Mouse (Mus musculus) lung, postnatal 0 days (tissue): ENCODE results near the gene Ache. TPM values are rescaled to one million over a fixed set of nuclear protein-coding genes. Genes with fewer than 3 reads are reported as not detected.

Experiments used
- ATAC-seq: fragments of 200-750 bp; cut with Nextera tagmentation; 2 replicates; pipeline ENCODE4 v1.8.0; 2017; ENCODE audit warnings: moderate library complexity
- DNase-seq: peaks from one replicate; pipeline ENCODE4 v3.0.0-alpha.2; 2016; ENCODE audit warnings: low spot score
- H3K27ac ChIP-seq: fragments of 300-500 bp; sonication (generic); 2 replicates; pipeline ENCODE4 v1.5.1; 2014; ENCODE audit warnings: antibody characterized with exemption, mild to moderate bottlenecking, low read length, mixed read lengths
- H3K27me3 ChIP-seq: fragments of 300-500 bp; sonication (generic); replicated peaks from 2 replicates; pipeline ENCODE4 v1.6.1; 2014; ENCODE audit warnings: low read length, mixed read lengths; ENCODE audit not compliant: insufficient read depth
- H3K36me3 ChIP-seq: fragments of 300-500 bp; sonication (generic); 2 replicates; pipeline ENCODE4 v1.6.1; 2014; ENCODE audit warnings: low read length, mixed read lengths; ENCODE audit not compliant: insufficient read depth
- H3K4me1 ChIP-seq: fragments of 300-500 bp; sonication (generic); 2 replicates; pipeline ENCODE4 v1.6.1; 2014; ENCODE audit warnings: antibody characterized with exemption, low read depth, low read length, mixed read lengths; ENCODE audit not compliant: insufficient read depth
- H3K4me2 ChIP-seq: fragments of 300-500 bp; sonication (generic); replicated peaks from 2 replicates; pipeline ENCODE4 v1.6.1; 2014; ENCODE audit warnings: low read depth, mild to moderate bottlenecking, low read length, moderate library complexity, mixed read lengths
- H3K4me3 ChIP-seq: fragments of 300-500 bp; sonication (generic); 2 replicates; pipeline ENCODE4 v1.5.1; 2014; ENCODE audit warnings: low read depth, low read length
- H3K9ac ChIP-seq: fragments of 300-500 bp; sonication (generic); replicated peaks from 2 replicates; pipeline ENCODE4 v1.6.1; 2014; ENCODE audit warnings: low read depth, mild to moderate bottlenecking
- H3K9me3 ChIP-seq: fragments of 300-500 bp; sonication (generic); 2 replicates; pipeline ENCODE4 v1.6.1; 2016; ENCODE audit warnings: low read length, mixed read lengths
- CTCF ChIP-seq: IDR thresholded peaks from 2 replicates; pipeline ENCODE4 v1.5.1; 2016; ENCODE audit warnings: antibody characterized with exemption, mild to moderate bottlenecking
- EP300 ChIP-seq: IDR thresholded peaks from 2 replicates; pipeline ENCODE4 v1.6.1; 2016; ENCODE audit warnings: antibody characterized with exemption, mild to moderate bottlenecking, control low read depth
- WGBS: fragments of 180-500 bp; shearing (Covaris S2); extraction: QIAGEN DNeasy Blood & Tissue Kit; methylation state at CpG from one replicate; pipeline ENCODE4 v1.1.7; 2014; 5-methylcytosine and 5-hydroxymethylcytosine counted together
- polyA plus RNA-seq: library from polyadenylated mRNA; unstranded; fragments of >200 nt; fragmentation: Nextera tagmentation; extraction: Ambion mirVana; gene quantifications from 2 replicates; pipeline ENCODE4 v1.2.1, GENCODE M21; 2015

The Ache gene
- polyA plus RNA-seq, 1 experiment from 2014 or later = 0.92 TPM

DNA sequence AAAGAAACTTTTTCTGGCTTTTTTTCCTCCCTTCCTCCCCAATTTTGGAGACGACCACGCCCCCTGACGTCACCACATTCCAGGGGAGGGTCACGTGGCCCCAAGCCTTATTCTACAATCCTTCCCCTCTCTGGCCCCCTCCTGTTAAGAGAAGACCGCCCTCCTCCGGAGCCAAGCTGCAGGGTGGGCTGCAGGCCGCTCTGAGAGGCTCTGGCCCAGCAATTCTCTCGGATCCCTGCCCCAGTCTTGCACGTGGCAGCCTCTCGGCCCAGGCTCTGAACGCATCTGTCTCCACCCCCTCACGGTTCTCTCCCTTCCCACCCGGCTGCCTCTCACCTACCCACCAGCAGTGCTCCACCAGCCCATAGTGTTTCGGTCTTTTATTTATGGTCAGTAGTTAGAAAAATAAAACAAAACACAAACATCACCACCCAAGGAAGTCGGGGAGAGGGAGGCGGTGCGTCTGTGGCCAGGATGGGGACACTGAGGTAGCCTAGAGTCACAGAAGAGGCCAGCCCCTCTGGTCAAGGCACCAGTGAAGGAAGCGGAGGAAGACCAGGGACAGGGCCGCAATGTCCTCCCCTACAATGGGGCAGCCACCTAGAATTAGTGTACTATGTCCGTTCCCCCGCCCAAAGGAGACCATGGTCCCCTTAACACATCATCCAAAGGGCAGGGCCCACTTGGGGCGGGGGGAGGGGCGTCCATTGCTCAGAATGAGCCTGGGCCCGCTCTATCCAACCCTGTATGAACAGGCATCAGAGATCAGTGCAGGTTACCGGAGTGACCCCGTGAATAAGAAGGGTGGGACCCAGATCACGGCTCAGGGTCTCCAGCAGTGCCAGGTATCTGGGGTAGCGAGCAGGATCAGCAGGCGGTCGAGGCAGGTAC, 27.1 kb downstream of the Ache start, which contains the start of gene Trip6:
TSS of gene Trip6 (minus strand) at position 212 of the 891 bp plus-strand sequence.
- Histone ChIP-seq H3K4me1 (peaks cover 10% of the 10 kb centered on the region), H3K9ac (peak within 1 kb of the TSS; percentile 89), H3K27ac (peak within 1 kb of the TSS; percentile 94), H3K9me3 (no peaks in the 10 kb centered on the region), H3K4me3 (peak within 1 kb of the TSS; percentile 60), H3K36me3 (0 out of 2 replicates have a peak, but pooled peaks cover 11% of the 10 kb centered on the region), H3K4me2 (peak within 1 kb of the TSS; percentile 83), H3K27me3 (no peaks in the 10 kb centered on the region)
- ATAC-seq (peak; percentile 89), DNase-seq (peak; percentile 95)
- TF ChIP-seq EP300 (no peak), CTCF (peak; percentile 41)
- 20% methylated on average over 30 of the region's 30 CpGs for WGBS

- H3K27ac ChIP-seq = no peak overlapping the region
- DNase-seq = peak; percentile 59
- peak; percentile 29 for ATAC-seq
- no peak overlapping the region for H3K9ac ChIP-seq
- TF ChIP-seq CTCF = peak; percentile 66
- no peak for TF ChIP-seq EP300
- peaks cover 10% of the 10 kb centered on the region for H3K4me1 ChIP-seq
- H3K4me2 ChIP-seq = no peak overlapping the region
- peaks cover 11% of the 10 kb centered on the region; the same call in 1 of the 2 replicates for H3K36me3 ChIP-seq
- H3K4me3 ChIP-seq = no peak overlapping the region
- no peaks in the 10 kb centered on the region for H3K9me3 ChIP-seq
- WGBS = 36% methylated on average over 30 of the region's 30 CpGs
- H3K27me3 ChIP-seq = no peaks in the 10 kb centered on the region
Observed at GRCm38 (mm10) chr5:137315084-137315903, 28.0 kb downstream of the Ache start.

DNA sequence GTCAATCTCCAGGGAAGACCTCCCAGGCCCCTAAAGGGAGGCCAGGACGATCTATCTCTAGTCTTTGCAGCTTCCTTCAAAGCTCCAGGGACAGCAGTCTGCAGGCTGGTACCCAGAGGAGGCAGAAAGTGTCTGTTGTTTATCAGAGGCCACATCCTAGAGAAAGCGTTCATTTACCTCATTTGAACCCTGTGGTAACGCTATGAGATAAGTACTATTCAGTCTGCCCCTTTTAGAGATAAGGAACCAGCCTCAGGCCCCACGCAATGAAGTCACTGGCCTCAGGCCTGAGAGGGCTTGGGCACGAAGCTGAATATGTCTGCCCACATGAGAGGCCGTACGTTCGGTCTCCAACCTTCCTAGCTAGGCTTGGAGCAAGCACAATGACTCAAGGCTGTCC, 30.0 kb downstream of the Ache start:
- Histone ChIP-seq H3K27ac (no peak overlapping the region), H3K9me3 (no peaks in the 10 kb centered on the region), H3K36me3 (peaks cover 6% of the 10 kb centered on the region; the same call in 1 of the 2 replicates), H3K4me2 (no peak overlapping the region), H3K4me3 (no peak overlapping the region), H3K4me1 (peaks cover 10% of the 10 kb centered on the region), H3K9ac (no peak overlapping the region), H3K27me3 (no peaks in the 10 kb centered on the region)
- TF ChIP-seq EP300 = no peak
- TF ChIP-seq CTCF = no peak
- DNase-seq (no peak), ATAC-seq (no peak)
- WGBS = 70% methylated on average over 8 of the region's 8 CpGs

GRCm38 (mm10) chr5:137318570-137318969, 31.3 kb downstream of the Ache start:
- DNase-seq = no peak
- Histone ChIP-seq H3K4me3 (no peak overlapping the region), H3K36me3 (peaks cover 6% of the 10 kb centered on the region; the same call in 1 of the 2 replicates), H3K9me3 (no peaks in the 10 kb centered on the region), H3K27ac (no peak overlapping the region), H3K9ac (no peak overlapping the region), H3K4me1 (peaks cover 10% of the 10 kb centered on the region), H3K27me3 (no peaks in the 10 kb centered on the region), H3K4me2 (no peak overlapping the region)
- TF ChIP-seq EP300 (no peak), CTCF (no peak)
- no peak for ATAC-seq
- 70% methylated on average over 1 of the region's 1 CpGs for WGBS

- peaks cover 6% of the 10 kb centered on the region; the same call in 1 of the 2 replicates for H3K36me3 ChIP-seq
- TF ChIP-seq CTCF (no peak), EP300 (no peak)
- ATAC-seq (no peak), DNase-seq (no peak)
- H3K27me3 ChIP-seq = no peaks in the 10 kb centered on the region
- no peak overlapping the region for H3K9ac ChIP-seq
- no peak overlapping the region for H3K27ac ChIP-seq
- 93% methylated on average over 3 of the region's 3 CpGs for WGBS
- H3K4me2 ChIP-seq = no peak overlapping the region
- H3K4me3 ChIP-seq = no peak overlapping the region
- no peaks in the 10 kb centered on the region for H3K4me1 ChIP-seq
- H3K9me3 ChIP-seq = no peaks in the 10 kb centered on the region
Observed at GRCm38 (mm10) chr5:137320996-137321395, 33.7 kb downstream of the Ache start.

DNA sequence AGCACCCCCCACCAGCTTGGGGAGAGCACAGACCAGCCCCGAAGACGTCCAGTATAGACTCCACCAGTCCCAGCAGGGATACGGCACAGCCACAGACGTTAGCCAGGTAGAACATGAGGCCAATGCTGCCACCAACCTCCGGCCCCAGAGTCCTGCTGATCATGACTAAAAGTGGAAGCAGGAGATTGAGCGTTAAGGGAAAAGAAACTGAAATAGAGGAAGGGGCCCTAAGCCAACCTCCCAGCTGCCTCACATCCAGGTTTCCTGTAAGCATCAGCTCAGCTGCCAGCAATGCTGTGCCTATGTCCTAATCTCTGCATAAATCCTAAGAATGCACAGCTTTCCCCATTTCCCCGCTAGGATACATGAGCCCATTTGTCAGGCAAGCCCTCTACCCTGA, 43.6 kb downstream of the Ache start:
- H3K4me3 ChIP-seq = no peak overlapping the region
- no peaks in the 10 kb centered on the region for H3K27me3 ChIP-seq
- no peaks in the 10 kb centered on the region for H3K9me3 ChIP-seq
- H3K4me2 ChIP-seq = no peak overlapping the region
- no peaks in the 10 kb centered on the region for H3K36me3 ChIP-seq
- WGBS = 83% methylated on average over 7 of the region's 7 CpGs
- TF ChIP-seq CTCF = no peak
- no peak for TF ChIP-seq EP300
- no peak overlapping the region for H3K27ac ChIP-seq
- no peak overlapping the region for H3K9ac ChIP-seq
- ATAC-seq (no peak), DNase-seq (no peak)
- H3K4me1 ChIP-seq = 0 out of 2 replicates have a peak, but pooled peaks cover 2% of the 10 kb centered on the region
